ENCODE assay signal across 27 mouse cellular contexts in the genomic region with DNA sequence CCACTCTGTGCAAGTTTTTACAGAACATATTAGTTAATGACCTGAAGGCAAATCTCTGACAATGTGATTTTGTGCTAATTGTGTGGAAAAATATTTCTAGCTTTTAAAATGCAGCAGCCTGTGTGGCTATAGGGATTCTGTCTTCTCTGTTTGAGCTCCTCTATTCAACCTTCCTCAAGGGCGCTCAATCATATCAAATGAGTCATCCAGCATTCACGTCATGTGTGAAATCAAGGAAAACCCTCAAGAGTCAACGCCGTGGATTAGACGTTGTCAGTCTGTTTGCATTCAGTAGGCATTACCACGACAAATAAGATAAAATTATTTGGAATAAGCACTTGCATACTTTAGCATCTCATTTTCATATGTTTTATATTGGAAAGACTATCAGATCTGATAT. TPM values are rescaled to one million over a fixed set of nuclear protein-coding genes. Genes with fewer than 3 reads are reported as not detected.
DNase-seq lines count a peak whose midpoint lies in the region; ATAC-seq and TF ChIP-seq lines count a peak whose summit lies in the region.
"Had no signal": no experiment of that assay in that cellular context is flagged by ENCODE, and none has a peak within 500 bp of the region (broad histone marks: within the 10 kb centered on the region; RNA-seq: fewer than 3 reads in every experiment).

No protein-coding gene starts in this region.

- peak; percentile 17 for DNase-seq in embryonic facial prominence, embryonic 14.5 days (ENCODE audit: low spot score)
- DNase-seq in embryonic facial prominence, embryonic 10.5 days (ENCODE audit: low spot score) = no peak
- DNase-seq in brain, embryonic 14.5 days (ENCODE audit: low read depth) = peak; percentile 81
- peak; percentile 51 for DNase-seq in hindbrain, embryonic 14.5 days (ENCODE audit: low spot score)
- no peak for DNase-seq in spleen, adult 12 weeks (ENCODE audit: low spot score)
- DNase-seq: adrenal gland, postnatal 14 days; cerebellum, adult 11 months; cerebellum, postnatal 36 days; gastrocnemius, postnatal 14 days; heart, adult 18-20 months; heart, postnatal 4 days; liver, embryonic 13.5 days; spleen, adult 18-20 months; thymus, postnatal 36 days had no signal

- H3K36me3 ChIP-seq in embryonic facial prominence, embryonic 14.5 days (ENCODE audit: control insufficient read depth, insufficient read depth, low read length) = no peaks in the 10 kb centered on the region
- H3K36me3 ChIP-seq in embryonic facial prominence, embryonic 10.5 days (replicated peaks) = no peaks in the 10 kb centered on the region
- no peaks in the 10 kb centered on the region for H3K36me3 ChIP-seq in hindbrain, embryonic 14.5 days (replicated peaks; ENCODE audit: control insufficient read depth, insufficient read depth)
- no peaks in the 10 kb centered on the region for H3K36me3 ChIP-seq in midbrain, embryonic 16.5 days (ENCODE audit: control insufficient read depth, insufficient read depth, low read length)
- H3K36me3 ChIP-seq in kidney, embryonic 14.5 days (ENCODE audit: control insufficient read depth, insufficient read depth, low read length) = no peaks in the 10 kb centered on the region
- H3K36me3 ChIP-seq: heart, embryonic 13.5 days; intestine, embryonic 15.5 days; kidney, embryonic 15.5 days; limb, embryonic 13.5 days; liver, embryonic 13.5 days; neural tube, embryonic 13.5 days had no signal

- no peak overlapping the region for H3K4me2 ChIP-seq in embryonic facial prominence, embryonic 14.5 days (ENCODE audit: low read depth, low read length)
- H3K4me2 ChIP-seq in hindbrain, embryonic 14.5 days (replicated peaks) = no peak overlapping the region
- H3K4me2 ChIP-seq in midbrain, embryonic 16.5 days (ENCODE audit: low read length) = no peak overlapping the region
- no peak overlapping the region for H3K4me2 ChIP-seq in kidney, embryonic 14.5 days (replicated peaks; ENCODE audit: low read depth, low read length)
- H3K4me2 ChIP-seq: heart, embryonic 13.5 days; intestine, embryonic 15.5 days; kidney, embryonic 15.5 days; limb, embryonic 13.5 days; liver, embryonic 13.5 days; neural tube, embryonic 13.5 days had no signal

- H3K9ac ChIP-seq in embryonic facial prominence, embryonic 14.5 days (ENCODE audit: low read depth, low read length) = no peak overlapping the region
- H3K9ac ChIP-seq in hindbrain, embryonic 14.5 days = no peak overlapping the region
- H3K9ac ChIP-seq in midbrain, embryonic 16.5 days (ENCODE audit: low read depth, low read length) = no peak overlapping the region
- H3K9ac ChIP-seq in kidney, embryonic 14.5 days (ENCODE audit: low read depth, low read length) = no peak overlapping the region
- H3K9ac ChIP-seq: heart, embryonic 13.5 days; intestine, embryonic 15.5 days; kidney, embryonic 15.5 days; limb, embryonic 13.5 days; liver, embryonic 13.5 days; neural tube, embryonic 13.5 days had no signal

- no peak for ATAC-seq in embryonic facial prominence, embryonic 14.5 days (ENCODE audit: low read depth)
- ATAC-seq in hindbrain, embryonic 14.5 days (ENCODE audit: low FRiP score) = 0 out of 2 replicates have a peak, but pooled peaks have one; percentile 53
- peak; percentile 76; the same call in 1 of the 2 replicates for ATAC-seq in midbrain, embryonic 16.5 days
- ATAC-seq in kidney, embryonic 14.5 days (ENCODE audit: low FRiP score, low TSS enrichment) = no peak
- no peak for ATAC-seq in frontal cortex, adult (ENCODE audit: low TSS enrichment)
- ATAC-seq: CD4-positive, CD25-positive, alpha-beta regulatory T cell, adult 4 months; intestine, embryonic 15.5 days had no signal

- WGBS in embryonic facial prominence, embryonic 14.5 days = 70% methylated on average over 6 of the region's 6 CpGs
- WGBS in embryonic facial prominence, embryonic 10.5 days = 77% methylated on average over 6 of the region's 6 CpGs
- 21% methylated on average over 6 of the region's 6 CpGs for WGBS in hindbrain, embryonic 14.5 days
- 5% methylated on average over 6 of the region's 6 CpGs for WGBS in midbrain, embryonic 16.5 days
- WGBS in kidney, embryonic 14.5 days = 85% methylated on average over 6 of the region's 6 CpGs

- TF ChIP-seq POLR2A in brain, embryonic 14.5 days (IDR thresholded peaks at IDR 0.05; ENCODE audit: borderline replicate concordance, extremely low read depth, insufficient read depth, insufficient read length, poor library complexity, severe bottlenecking) = no peak

- H3K27me3 ChIP-seq in embryonic facial prominence, embryonic 14.5 days (replicated peaks; ENCODE audit: control insufficient read depth, insufficient read depth, low read length) = no peaks in the 10 kb centered on the region
- H3K27me3 ChIP-seq in embryonic facial prominence, embryonic 10.5 days (replicated peaks; ENCODE audit: low read depth, poor library complexity, severe bottlenecking) = no peaks in the 10 kb centered on the region
- H3K27me3 ChIP-seq in hindbrain, embryonic 14.5 days (ENCODE audit: control insufficient read depth, insufficient read depth, low read length) = no peaks in the 10 kb centered on the region
- no peaks in the 10 kb centered on the region for H3K27me3 ChIP-seq in midbrain, embryonic 16.5 days (ENCODE audit: control insufficient read depth, insufficient read depth, low read depth, low read length)
- no peaks in the 10 kb centered on the region for H3K27me3 ChIP-seq in kidney, embryonic 14.5 days (ENCODE audit: control insufficient read depth, insufficient read depth, low read length)
- H3K27me3 ChIP-seq: heart, embryonic 13.5 days; intestine, embryonic 15.5 days; kidney, embryonic 15.5 days; limb, embryonic 13.5 days; liver, embryonic 13.5 days; neural tube, embryonic 13.5 days had no signal

- no peaks in the 10 kb centered on the region for H3K9me3 ChIP-seq in embryonic facial prominence, embryonic 14.5 days (ENCODE audit: control insufficient read depth, low read length)
- no peaks in the 10 kb centered on the region for H3K9me3 ChIP-seq in embryonic facial prominence, embryonic 10.5 days
- no peaks in the 10 kb centered on the region for H3K9me3 ChIP-seq in hindbrain, embryonic 14.5 days (ENCODE audit: control insufficient read depth, low read length)
- H3K9me3 ChIP-seq in midbrain, embryonic 16.5 days (replicated peaks; ENCODE audit: control insufficient read depth, low read length, poor library complexity, severe bottlenecking) = no peaks in the 10 kb centered on the region
- no peaks in the 10 kb centered on the region for H3K9me3 ChIP-seq in kidney, embryonic 14.5 days (ENCODE audit: control insufficient read depth, low read length)
- H3K9me3 ChIP-seq: heart, embryonic 13.5 days; intestine, embryonic 15.5 days; kidney, embryonic 15.5 days; limb, embryonic 13.5 days; liver, embryonic 13.5 days; neural tube, embryonic 13.5 days had no signal

- no peak overlapping the region for H3K27ac ChIP-seq in embryonic facial prominence, embryonic 14.5 days (replicated peaks; ENCODE audit: low read depth, low read length)
- no peak overlapping the region for H3K27ac ChIP-seq in embryonic facial prominence, embryonic 10.5 days (replicated peaks)
- no peak overlapping the region for H3K27ac ChIP-seq in hindbrain, embryonic 14.5 days
- no peak overlapping the region for H3K27ac ChIP-seq in midbrain, embryonic 16.5 days (ENCODE audit: low read length)
- H3K27ac ChIP-seq in kidney, embryonic 14.5 days (ENCODE audit: low read depth, low read length) = no peak overlapping the region
- H3K27ac ChIP-seq: heart, embryonic 13.5 days; intestine, embryonic 15.5 days; kidney, embryonic 15.5 days; limb, embryonic 13.5 days; liver, embryonic 13.5 days; neural tube, embryonic 13.5 days had no signal

- no peaks in the 10 kb centered on the region for H3K4me1 ChIP-seq in embryonic facial prominence, embryonic 14.5 days (ENCODE audit: control insufficient read depth, insufficient read depth, low read length)
- no peaks in the 10 kb centered on the region for H3K4me1 ChIP-seq in embryonic facial prominence, embryonic 10.5 days
- H3K4me1 ChIP-seq in hindbrain, embryonic 14.5 days (replicated peaks; ENCODE audit: control insufficient read depth, insufficient read depth, low read length) = no peaks in the 10 kb centered on the region
- H3K4me1 ChIP-seq in midbrain, embryonic 16.5 days (ENCODE audit: control insufficient read depth, insufficient read depth, low read length) = no peaks in the 10 kb centered on the region
- no peaks in the 10 kb centered on the region for H3K4me1 ChIP-seq in kidney, embryonic 14.5 days (ENCODE audit: control insufficient read depth, insufficient read depth, low read length)
- H3K4me1 ChIP-seq: heart, embryonic 13.5 days; intestine, embryonic 15.5 days; kidney, embryonic 15.5 days; limb, embryonic 13.5 days; liver, embryonic 13.5 days; neural tube, embryonic 13.5 days had no signal

- H3K4me3 ChIP-seq in embryonic facial prominence, embryonic 14.5 days (ENCODE audit: low read depth, low read length) = no peak overlapping the region
- no peak overlapping the region for H3K4me3 ChIP-seq in embryonic facial prominence, embryonic 10.5 days
- H3K4me3 ChIP-seq in hindbrain, embryonic 14.5 days (replicated peaks; ENCODE audit: low read length) = no peak overlapping the region
- H3K4me3 ChIP-seq in midbrain, embryonic 16.5 days (ENCODE audit: low read depth, low read length) = no peak overlapping the region
- H3K4me3 ChIP-seq in kidney, embryonic 14.5 days (ENCODE audit: low read length) = no peak overlapping the region
- H3K4me3 ChIP-seq: erythroblast, embryonic 14.5 days; heart, embryonic 13.5 days; intestine, embryonic 15.5 days; kidney, embryonic 15.5 days; limb, embryonic 13.5 days; liver, embryonic 13.5 days; neural tube, embryonic 13.5 days had no signal

- TF ChIP-seq CTCF in brain, embryonic 14.5 days (IDR thresholded peaks at IDR 0.05; ENCODE audit: borderline replicate concordance, extremely low read depth, insufficient read depth, insufficient read length) = no peak

RNA-seq across cellular contexts. Expression of a gene that starts 18.4 kb away (rescaled TPM):
- polyA plus RNA-seq in embryonic facial prominence, embryonic 14.5 days (2014; fragmentation: Nextera tagmentation; extraction: Ambion mirVana) = not detected in 2 replicates
- polyA plus RNA-seq in embryonic facial prominence, embryonic 10.5 days (2016; fragmentation: Nextera tagmentation; extraction: Ambion mirVana) = not detected in 2 replicates
- not detected in 2 replicates for polyA plus RNA-seq in brain, embryonic 14.5 days (2012; rRNA removed)
- not detected in 2 replicates for polyA plus RNA-seq in hindbrain, embryonic 14.5 days (2014; fragmentation: Nextera tagmentation; extraction: Ambion mirVana)
- not detected in 2 replicates for polyA plus RNA-seq in midbrain, embryonic 16.5 days (2015; fragmentation: Nextera tagmentation; extraction: Ambion mirVana)
- polyA plus RNA-seq in kidney, embryonic 14.5 days (2014; fragmentation: Nextera tagmentation; extraction: Ambion mirVana) = not detected in 2 replicates
- polyA plus RNA-seq: CD4-positive, CD25-positive, alpha-beta regulatory T cell, adult 4 months; embryonic facial prominence, embryonic 11.5 days; erythroblast, embryonic 14.5 days; heart, embryonic 13.5 days; intestine, embryonic 15.5 days; kidney, embryonic 15.5 days; large intestine, adult 2 months; limb, embryonic 13.5 days; liver, embryonic 13.5 days; lung, embryonic 16.5 days; neural tube, embryonic 13.5 days had no signal

Comparison
In these comparisons a context has a peak if more than half of its experiments do, and no peak if none do; other contexts are left out.
1. DNase-seq: peak in embryonic facial prominence, embryonic 14.5 days (single experiment), brain, embryonic 14.5 days (single experiment) and hindbrain, embryonic 14.5 days (single experiment); none in embryonic facial prominence, embryonic 10.5 days (single experiment) and spleen, adult 12 weeks (single experiment).
2. ATAC-seq: peak in hindbrain, embryonic 14.5 days (single experiment) and midbrain, embryonic 16.5 days (single experiment); none in embryonic facial prominence, embryonic 14.5 days (single experiment), kidney, embryonic 14.5 days (single experiment) and frontal cortex, adult (single experiment).